Mouse (Mus musculus) cortical plate, adult 2 months (tissue): ENCODE results near the gene Bpifb9a.
"Not testable (repeated sequence)": the region's sequence is repeated elsewhere in the genome, so short reads cannot be mapped to it uniquely, and the experiment has no call there.

Experiments used
- CTCF ChIP-seq: fragments of 200-500 bp; IDR thresholded peaks from 2 replicates; pipeline ENCODE4 v1.5.1; 2011; ENCODE audit warnings: mild to moderate bottlenecking, control low read depth, low read length; ENCODE audit not compliant: insufficient read depth; ENCODE audit errors: extremely low read depth
- POLR2A ChIP-seq: fragments of 200-500 bp; IDR thresholded peaks from 2 replicates; pipeline ENCODE4 v1.6.1; 2011; ENCODE audit warnings: mild to moderate bottlenecking, low read length, control low read depth; ENCODE audit not compliant: insufficient read depth; ENCODE audit errors: extremely low read depth

DNA sequence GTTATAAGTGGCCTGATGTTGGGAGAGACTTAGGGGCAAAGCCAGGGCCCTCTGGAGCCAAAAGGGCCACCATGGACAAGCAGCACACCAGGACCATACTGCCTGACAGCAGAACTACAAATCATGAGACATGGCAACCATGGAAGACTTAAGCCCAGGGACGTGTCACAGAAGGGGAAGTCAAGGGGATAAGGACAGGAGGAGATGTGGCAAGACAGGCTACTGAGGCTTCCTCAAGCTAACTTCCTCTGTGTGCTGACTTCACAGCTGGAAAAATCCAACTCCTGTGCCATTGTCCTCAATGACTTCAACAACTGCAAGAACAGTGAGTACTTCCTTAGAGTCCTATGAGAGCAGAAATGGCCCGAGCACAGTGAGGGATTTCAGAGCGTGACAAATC lies 6.7 kb downstream of the Bpifb9a start:
- TF ChIP-seq POLR2A, CTCF: not testable (repeated sequence)
